Mouse (Mus musculus) thymus, postnatal 10 days (tissue): ENCODE measurements around the gene Mre11a.

Source experiments
- DNase-seq, 2 experiments: peaks; one replicate each; pipeline ENCODE4 v3.0.0; 2021; ENCODE audit warnings: low spot score in 2 of 2

Mre11a gene

DNA sequence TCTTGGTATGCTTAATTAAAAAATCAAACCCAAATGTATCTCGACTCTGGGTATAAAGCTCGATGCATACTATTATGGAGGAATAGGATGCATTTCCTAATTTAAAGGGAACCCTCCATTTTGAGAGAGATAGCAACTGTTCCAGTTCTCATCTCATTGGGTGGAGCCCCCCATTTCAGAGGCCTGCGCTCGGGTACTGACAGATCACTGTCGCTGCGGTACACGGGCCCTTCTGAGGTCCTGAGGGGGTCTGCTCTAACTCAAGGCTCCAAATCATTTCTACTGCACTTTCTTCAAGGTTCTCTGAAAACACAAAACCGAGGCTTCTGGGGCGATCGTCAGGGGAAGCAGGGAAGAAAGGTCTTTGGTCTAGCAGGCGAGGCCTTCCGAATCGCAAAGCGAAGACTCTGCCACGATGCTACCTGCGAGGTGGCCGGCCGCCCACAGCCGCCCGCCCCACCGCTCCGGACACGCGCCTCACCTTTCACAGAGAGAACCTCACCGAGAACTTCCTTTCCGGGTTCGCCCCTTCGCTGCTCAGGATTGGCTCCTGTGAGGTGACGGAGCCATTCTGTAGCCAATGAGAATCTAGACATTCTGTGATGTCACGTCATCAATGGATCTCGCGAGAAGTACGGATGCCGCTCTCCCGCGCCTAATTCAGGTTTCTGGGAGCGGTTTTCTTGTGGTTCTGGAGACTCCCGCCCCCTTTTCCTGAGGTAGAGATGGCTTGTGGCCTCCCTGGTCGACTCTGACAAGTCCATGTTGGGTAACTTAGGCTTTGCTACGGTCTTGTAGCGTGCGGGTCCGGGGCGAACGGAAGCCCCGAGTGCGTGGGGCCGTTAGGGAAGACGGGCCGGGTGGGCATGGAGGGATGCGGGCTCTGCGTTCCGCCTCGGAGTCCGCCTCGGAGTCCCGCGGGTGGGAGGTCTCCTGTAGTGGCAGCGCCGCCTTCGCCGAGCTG, at the start of gene Mre11a, which contains the start of gene Ankrd49:
Gene Mre11a (plus strand): TSS at position 616 of the 964 bp plus-strand sequence.
Gene Ankrd49 (minus strand): TSS at position 818 of the 964 bp plus-strand sequence.
- peak; percentile 87 to 90 for DNase-seq

DNA sequence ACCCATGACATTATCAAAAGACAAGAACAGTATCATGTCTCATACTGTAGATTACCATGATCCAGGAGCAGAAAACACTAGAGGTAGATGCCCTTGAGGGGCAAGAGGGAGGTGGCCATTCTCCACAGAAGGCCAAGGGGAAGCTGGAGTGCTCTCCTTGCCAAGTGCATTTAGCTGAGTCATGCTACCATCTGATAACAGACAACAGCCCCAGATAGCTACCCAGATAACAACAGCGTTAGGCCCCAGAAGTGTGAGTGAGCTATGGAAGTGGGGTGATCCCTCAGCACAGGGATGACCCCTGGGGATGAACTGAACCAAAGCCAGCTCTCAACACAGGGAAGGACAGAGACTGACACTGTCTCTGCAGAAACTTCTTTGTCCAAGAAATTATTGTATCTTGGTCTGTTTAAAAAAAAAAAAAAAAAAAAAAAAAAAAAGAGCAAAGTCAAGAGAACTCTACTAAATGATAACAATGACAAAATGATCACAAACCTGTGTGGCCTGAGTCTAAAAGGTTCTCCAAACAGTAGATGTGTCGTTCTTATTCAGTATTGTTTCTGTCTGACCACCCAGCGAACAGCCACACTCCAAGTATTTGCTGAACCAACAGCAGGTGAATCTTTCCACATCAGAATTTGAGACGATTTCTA, 44.8 kb upstream of the Mre11a start:
- DNase-seq, result no peak

DNA sequence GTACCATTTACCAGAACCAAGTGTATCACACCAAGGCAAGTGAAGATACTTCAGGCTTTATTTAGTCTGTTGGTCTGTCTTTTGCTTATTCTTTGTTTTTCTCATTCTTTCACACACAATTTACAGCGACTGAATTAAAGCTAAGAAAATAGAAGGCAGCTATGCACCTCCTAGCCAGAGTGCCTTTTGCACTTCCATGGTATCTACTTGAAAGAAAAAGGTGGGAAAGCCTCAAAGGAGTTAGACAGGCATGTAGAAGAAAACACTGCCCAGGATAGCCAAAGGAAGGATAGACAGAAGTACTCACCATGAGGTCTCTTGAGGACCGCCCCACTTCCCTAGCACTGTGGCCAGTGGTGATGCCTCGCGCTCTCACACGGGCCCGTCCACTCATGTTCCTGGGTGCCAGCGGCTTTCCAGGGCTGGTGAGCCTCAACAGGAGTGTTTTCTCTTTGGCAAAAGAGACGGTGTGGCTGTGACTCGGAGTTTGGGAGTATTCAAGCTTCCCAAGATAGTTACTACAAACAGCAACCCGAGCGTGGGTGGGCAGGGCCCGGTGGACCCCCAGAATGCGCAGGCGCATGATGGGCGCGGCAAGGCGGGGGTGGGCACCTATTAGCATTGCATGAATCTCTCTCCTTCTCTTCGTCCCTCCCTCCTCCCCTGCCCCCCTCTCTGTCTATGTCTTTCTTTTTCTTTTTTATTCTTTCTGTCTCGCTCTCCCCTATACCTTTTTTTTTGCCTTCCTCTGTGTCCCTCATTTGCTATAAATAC, 44.1 kb upstream of the Mre11a start, which contains the start of gene Piwil4:
Gene Piwil4 (minus strand): TSS at position 583 of the 774 bp plus-strand sequence.
- DNase-seq, result no peak

DNA sequence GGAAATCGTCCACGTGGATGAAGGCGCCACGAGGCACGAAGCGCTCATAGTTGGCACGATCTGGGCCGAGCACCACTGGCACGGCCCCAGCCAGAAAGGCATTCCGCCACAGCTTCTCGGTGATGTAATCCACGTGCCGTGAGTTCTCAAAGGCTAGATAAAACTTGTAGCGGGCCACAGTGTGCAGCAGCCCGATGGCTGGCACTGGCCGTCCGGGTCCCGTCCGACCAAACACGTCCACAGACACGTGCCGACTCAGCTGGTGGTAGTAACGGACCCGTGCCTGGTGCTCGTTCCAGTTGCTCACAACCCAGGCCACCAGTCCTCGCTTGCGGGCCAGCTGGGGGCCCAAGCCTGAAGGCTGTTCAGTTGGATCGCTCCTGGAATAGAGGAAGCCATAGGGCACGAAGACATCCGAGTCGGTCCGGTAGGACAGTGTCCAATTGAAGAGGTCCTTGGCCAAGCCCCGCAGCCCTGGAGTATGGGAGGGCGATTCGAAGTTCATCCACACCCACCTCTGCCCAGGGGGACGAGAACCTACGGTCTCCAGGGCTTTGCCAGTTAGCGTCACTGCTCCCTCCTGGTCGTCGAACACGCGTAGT, 33.5 kb upstream of the Mre11a start:
- no peak for DNase-seq

DNA sequence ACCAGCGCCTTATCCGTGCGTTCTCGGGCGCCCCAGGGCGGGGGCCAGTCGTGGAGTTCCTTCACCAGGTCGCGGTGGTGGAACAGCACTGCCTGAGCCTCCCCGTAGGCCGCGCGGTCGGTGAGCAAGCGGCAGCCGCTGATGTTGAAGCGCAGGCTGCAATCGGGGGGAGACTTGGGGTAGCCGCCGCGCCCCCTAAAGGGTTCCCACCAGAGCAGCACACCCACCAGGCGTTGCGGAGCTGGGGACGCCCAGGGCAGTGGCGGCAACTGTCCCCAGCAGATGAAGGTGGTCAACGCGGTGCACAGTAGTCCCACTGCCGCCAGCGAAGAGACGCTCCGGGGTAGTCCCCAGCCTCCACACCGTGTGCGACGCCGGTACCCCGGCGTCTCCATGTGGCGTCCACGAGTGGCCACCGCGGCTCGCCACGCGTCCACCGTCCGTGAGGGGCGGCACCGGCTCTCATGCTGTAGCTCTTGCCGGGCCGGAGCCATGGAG, 32.9 kb upstream of the Mre11a start:
- peak in 1 of 2 experiments; percentile 41 for DNase-seq

DNA sequence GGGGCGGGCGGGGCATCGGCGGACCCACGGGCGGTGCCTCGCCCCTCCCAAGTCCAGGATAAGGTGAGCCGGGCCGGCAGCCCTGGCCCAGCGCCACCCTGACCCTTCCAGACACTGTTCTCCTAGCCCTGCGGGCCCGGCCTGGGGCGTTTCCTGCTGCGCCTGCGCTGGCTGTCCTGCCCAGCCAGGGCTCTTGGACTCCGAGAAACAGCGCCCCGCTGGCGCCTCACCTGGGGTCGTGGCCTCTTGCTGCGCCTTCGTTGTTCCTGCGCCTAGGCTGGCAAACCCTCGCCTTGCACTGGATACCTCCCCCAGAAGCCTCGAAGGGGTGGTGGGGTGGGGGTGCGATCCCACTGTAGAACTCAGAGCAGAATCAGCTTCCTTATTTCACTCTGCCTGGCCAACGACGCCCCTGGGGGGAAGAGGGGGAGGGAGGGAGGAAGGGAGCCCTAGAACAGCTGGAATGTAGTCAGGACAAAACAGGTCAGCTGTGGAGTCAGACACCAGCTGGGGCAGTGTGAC, 32.4 kb upstream of the Mre11a start, which contains the start of gene Fut4:
Gene Fut4 (minus strand): TSS at position 393 of the 522 bp plus-strand sequence.
- peak; percentile 21 to 40 for DNase-seq

DNA sequence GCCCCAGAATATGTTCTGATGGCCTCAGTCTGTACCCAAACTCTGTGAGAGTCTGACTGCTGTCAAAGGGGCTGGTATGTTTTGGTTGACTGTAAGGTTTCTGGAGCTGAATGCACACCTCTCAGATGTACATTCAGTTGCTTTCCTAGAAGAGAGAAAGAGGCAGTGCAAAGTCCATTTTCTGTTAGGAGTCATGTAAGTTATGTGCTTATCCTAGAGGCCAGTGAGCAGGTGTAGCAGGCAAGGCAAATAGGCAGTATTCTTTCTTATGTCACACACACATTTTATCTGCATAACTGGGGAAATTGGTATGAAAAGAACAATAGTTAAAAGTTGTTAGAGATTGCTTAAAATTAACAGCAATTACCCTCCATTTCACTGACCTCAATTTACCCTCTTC, 30.5 kb upstream of the Mre11a start:
- no peak for DNase-seq

DNA sequence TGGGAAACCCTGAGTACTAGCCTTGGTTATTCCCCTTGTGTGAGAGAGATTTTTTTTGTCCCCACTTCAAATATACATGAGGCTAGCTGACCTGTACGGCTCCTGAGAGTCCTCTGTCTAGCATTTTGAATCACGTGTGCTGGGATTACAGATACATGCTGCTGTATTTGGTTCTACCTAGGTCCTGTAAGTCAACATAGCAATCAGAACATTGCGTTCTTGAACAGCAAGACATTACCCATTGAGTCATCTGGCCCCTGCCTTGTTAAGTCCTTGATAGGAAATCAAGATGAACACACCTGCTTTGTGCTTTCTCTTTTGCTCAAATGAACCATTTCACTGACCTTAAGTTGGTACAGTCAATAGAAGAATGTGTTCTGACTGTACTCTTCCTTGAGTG, 30.0 kb upstream of the Mre11a start:
- DNase-seq, result no peak

DNA sequence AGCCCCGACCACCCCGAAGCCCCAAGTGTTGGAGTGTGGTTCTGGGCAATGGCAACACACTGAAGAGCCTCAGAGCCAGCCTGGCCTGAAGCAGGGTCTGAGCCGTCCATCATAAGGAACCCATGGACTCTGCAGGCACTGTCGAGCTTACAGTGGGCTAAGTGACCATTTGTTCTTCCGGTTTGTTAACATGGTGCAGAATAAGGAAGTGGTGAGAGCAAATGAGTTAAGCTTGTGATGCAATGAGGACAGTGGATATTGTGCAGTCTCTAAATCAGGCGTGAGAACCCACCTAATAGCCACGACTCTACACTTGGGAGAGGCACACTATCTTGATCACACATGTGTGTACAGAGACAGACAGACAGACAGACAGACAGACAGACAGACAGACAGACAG, 25.9 kb upstream of the Mre11a start:
- DNase-seq, result no peak

DNA sequence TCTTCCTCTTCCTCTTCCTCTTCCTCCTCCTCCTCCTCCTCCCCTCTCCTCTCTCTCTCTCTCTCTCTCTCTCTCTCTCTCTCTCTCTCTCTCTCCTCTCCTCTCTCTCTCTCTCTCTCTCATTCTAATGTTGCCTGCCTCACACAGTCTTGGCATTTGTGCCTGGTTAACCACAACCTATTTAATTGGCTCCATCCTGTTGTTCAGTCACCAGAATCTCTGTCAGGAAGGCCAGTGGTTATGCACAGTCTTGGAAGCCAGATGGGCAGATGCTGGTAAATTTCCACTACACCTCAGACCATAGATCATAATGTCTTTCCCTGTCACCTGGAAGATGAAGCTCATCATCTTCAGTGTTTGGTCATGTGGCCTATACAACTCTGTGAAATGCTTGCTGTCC, 25.2 kb upstream of the Mre11a start:
- DNase-seq, result no peak

DNA sequence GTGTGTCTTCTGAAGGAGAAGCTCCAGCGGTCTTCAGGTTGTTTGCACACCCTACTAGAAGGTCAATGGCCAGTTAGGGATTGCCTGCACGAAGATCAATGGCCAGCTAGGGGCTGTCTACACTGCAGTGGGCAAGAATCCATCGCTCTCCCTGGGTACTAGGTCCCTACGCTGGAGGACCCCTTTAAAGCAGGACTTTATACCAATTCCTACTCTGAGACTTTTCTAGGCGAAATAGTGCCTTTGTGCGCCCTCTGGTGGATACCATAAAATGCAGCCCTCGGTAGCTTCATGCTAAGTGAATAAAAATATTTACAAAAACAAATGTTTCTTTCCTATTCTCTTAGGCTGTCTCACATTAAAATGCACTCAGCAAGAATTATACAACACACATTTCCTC, 19.7 kb upstream of the Mre11a start:
- DNase-seq, result peak in 1 of 2 experiments; percentile 48

DNA sequence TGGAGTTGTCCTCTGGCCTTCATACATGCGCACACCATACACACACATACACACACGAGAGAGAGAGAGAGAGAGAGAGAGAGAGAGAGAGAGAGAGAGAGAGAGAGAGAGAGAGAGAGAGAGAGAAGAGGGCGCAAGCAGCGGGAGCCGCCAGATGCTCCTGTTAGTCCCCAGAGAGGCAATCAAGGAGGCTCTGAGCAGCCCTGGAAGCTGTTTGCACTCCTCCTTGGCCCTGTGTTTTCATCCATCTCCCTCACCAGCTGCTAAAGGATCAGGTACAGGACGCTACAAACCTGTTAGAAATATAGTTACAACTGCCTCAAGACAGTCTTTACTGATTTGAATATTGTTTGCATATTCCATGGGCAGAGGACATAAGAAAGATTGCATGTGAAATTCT, 14.6 kb upstream of the Mre11a start:
- DNase-seq, result no peak

DNA sequence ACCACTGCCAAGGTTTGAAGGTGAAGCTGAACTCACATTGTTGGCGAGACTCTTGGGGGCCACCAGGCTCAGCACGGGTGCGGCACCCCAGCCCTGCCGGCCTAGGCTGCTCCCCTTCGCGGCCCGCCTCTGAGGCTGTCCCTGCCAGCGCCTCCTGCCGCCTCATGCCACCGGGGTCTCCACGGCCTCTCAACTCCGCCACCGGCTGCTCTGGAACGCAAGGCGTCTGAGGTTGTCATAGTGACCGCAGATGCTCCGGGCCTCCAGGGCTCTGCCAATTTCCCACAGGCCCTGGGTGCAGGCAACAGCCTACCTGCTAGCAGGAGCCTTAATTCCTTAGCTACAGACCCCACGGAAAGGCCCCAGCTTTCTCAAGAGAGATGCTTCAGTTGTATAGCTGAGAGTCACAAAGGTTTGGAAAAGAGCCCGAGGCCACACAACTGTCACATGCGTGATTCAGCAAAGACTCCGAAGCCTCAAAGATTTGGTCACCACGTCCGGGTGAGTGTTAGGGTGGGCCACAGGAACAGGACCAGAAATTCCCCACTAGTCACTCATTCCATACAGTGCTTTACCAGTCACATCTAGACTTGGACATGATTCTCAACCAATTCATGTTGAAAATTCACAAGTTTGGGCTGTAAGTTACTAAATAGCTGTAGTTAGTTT, 13.5 kb upstream of the Mre11a start, which contains the start of gene 1700012B09Rik:
Gene 1700012B09Rik (minus strand): TSS at position 228 of the 669 bp plus-strand sequence.
- no peak for DNase-seq

DNA sequence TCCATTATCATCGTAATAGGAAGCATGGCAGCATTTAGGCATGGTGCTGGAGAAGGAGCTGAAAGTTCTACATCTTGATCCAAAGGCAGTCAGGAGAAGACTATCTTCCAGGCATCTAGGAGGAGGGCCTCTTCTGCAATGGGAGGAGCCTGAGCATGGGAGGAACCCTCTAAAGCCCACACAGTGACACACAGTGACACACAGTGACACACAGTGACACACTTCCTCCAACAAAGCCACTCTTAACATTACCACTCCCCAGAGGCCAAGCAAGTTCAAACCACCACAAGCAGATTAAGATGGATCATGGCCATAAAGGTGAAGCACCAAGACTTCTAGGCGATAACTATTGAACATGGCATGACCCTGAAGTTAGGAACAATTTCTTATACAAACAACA, 12.4 kb upstream of the Mre11a start:
- DNase-seq, result no peak

DNA sequence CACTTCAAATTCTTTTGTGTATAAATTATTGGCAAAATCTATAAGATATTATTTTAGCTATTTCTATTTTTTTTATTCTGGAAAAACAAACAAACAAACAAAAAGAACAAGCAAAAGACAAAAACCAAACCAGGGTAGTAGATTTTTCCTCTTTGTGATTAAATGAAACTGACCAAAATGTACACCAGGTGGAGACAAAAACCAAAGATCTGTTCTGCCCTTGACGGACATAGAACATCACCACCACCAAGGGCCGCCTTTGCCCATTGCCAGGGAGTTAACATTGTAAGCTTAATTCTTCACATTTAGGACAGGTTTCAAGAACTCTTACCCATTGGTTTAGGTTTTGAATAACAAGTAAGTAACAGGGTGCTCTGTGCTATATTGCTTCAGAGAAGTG, 10.6 kb upstream of the Mre11a start:
- DNase-seq, result no peak

DNA sequence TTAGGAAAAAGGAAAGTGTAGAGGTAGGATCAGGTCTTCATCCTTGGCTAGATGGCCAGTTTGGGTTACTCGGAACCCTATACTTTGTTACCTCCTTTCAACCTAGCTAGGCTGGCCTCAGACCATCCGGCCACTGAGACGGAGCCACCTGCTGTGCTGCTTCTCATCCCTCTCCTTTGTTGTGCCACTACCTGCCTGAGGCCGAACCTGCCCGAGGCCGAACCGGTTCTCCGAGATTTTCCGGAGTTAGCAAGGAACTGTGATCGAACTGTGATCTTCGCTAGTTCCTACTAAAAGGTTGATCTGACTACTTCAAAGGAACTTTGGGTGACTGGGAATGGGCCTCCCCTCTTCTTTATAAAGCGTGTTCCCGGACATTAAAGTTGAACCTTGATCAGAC, 6.1 kb upstream of the Mre11a start:
- DNase-seq, result no peak

DNA sequence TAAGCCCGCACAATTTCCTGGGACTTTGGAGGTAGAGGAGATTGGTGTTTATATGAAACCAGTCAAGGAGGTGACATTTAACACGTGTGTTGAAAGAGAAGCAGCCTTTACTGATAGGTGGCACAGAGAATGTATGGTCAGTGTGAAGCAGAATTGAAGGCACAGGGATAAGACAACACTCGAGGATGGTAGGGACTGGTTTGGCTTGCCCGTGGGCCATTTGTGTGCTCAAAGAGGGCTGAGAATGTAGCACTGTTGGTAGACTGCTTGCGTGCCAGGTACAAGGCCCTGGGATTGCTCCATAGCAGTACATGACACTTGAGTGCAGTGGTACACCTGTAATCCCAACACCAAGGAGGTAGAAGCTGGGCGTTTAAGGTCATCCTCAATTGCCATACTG, 2.9 kb downstream of the Mre11a start:
- DNase-seq, result no peak

DNA sequence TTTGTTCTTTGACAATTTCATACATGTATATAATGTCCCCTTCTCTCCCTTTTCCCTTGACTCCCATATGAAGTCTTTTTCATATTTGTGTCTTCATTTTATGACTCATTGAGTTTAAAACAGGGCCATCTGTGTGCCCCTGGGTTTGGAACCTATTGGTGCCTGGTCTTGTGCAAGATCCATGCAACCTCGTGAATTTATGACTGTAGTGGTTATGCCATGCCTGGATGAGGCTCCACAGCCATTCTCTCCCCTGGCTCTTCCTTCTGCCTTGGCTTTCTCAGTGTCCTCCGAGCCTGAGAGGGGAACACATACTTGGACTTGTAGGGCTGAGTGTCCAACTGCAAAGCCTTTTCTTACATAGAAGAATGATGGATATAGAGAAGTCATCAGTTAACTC, 21.3 kb downstream of the Mre11a start:
- no peak for DNase-seq

DNA sequence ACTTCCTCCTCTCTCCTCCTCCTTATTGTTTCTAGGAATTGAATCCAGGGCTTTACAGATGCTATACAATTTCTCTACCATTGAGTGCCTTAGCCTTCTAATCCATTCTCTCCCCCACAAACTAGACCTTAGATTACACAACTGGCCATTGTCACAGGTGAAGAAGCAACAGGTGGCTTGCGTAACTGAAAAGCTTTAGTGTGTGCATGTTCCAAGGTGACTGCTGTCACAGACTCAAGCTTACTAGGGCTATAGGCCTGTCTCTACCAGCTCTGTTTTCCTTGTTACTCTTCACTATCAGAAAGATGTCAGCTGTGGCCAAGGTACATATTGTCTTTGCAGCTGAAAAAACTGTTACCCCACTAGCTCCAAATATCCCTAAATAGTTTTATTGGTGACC, 22.3 kb downstream of the Mre11a start:
- no peak for DNase-seq

DNA sequence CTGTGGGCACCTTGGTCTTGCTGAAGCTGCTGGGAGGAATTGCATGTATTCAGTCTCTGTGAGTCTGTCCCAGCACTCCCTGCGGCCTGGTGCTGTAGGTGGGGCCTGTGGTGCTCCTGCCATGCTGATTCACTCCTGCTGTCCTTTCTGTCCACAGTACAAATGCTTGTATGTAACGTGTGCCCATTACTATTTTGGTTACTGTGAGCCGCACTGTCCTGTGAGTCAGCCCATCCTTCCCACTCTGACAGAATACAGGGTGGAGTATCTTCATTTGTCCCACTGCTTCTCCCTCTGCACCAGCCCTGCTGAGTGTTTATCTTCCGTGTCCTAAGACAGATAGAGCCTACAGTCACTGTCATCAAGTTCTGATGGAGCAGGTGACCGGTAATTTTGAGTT, 25.7 kb downstream of the Mre11a start:
- no peak for DNase-seq
